Mouse (Mus musculus): ENCODE data around the gene Txndc12.

DNA sequence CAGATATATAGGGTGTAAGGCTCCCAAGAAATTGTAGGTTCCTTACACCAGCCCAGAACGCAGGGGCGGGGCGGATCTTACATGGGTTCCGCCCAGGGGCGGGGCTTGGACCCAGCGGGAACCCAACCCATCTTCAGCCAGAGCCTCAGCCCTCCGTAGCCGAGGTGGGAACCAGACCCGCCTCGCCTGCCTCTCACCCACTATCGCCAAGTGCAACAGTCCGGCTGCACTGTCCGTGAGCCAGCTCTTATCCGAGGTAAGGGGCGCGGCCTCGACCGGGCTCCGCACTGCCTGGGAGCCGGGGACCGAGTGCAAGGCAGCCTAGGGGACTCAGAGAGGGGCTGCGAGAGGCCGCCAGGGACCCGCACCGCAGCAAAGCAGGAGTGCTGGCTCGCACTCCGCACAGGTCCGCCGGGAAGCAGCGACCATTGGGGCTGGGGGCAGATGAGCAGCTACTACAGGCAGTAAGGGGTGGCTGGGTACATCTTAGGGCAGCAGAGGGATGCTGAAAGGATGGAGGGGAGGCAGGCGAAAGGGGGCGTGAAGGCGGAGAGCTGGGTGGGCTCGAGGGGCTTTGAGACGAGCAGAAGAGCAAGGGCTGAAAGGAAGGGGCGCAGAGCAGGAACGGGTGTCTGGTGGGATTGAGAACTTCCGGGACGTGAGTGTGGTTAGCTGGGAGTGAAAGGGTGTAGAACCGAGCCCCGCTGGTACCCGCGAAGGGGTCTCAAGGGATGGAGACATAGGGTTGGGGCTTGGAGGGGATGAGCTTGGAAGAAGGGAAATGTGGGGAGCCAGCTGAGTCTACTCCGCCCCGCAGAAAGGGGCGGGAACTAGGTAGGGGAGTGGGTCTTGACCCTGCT is 44.8 kb downstream of the Txndc12 start, which contains the start of gene Rab3b:
- no peak for TF ChIP-seq CTCF (IDR thresholded peaks at IDR 0.05; ENCODE audit: borderline replicate concordance, extremely low read depth, insufficient read depth, insufficient read length)
- no peak for TF ChIP-seq POLR2A (IDR thresholded peaks at IDR 0.05; ENCODE audit: borderline replicate concordance, extremely low read depth, insufficient read depth, insufficient read length, poor library complexity, severe bottlenecking)
